15 mouse cellular contexts compared by ENCODE assay signal in the genomic region with DNA sequence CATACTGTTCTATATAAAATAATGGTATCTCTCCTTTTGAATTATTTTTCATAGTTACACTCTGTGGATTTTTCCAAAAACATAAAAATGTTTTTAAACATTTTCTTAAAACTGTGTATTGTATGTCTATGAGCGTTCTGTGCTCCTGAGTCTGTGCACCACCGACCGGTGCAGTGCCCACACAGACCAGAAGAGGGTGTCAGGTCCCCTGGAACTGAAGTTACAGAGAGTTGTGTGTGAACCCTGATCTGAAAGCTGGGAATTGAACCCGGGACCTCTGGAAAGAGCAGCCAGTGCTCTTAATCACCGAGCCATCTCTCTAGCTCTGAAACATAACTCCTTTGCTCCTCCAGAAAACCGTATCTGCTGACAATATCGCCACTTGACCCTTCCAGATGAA.
DNase-seq lines count a peak whose midpoint lies in the region; TF ChIP-seq lines count a peak whose summit lies in the region.
"Had no signal": no experiment of that assay in that cellular context is flagged by ENCODE, and none has a peak within 500 bp of the region (broad histone marks: within the 10 kb centered on the region; RNA-seq: fewer than 3 reads in every experiment).

No protein-coding gene starts in this region.

- no peaks in the 10 kb centered on the region for H3K79me2 ChIP-seq in CH12.LX (replicated peaks; ENCODE audit: control insufficient read depth, extremely low read depth, insufficient read depth, poor library complexity, severe bottlenecking)

- H3K27me3 ChIP-seq in CH12.LX (replicated peaks): no peaks in the 10 kb centered on the region
- H3K27me3 ChIP-seq: embryonic facial prominence, embryonic 12.5 days; limb, embryonic 15.5 days had no signal

- TF ChIP-seq RAD21 in CH12.LX (IDR thresholded peaks at IDR 0.05; ENCODE audit: low read depth, low read length): peak; percentile 42

- H3K9me3 ChIP-seq in CH12.LX (replicated peaks; ENCODE audit: low read length): no peaks in the 10 kb centered on the region
- H3K9me3 ChIP-seq: embryonic facial prominence, embryonic 12.5 days; forebrain, embryonic 10.5 days; limb, embryonic 15.5 days had no signal

- H3K4me3 ChIP-seq in left cerebral cortex, adult 2 months: no peak overlapping the region
- no peak overlapping the region for H3K4me3 ChIP-seq in CH12.LX (replicated peaks in 1 of 3; ENCODE audit: low read depth in 2 of 3, low read length in 2 of 3, poor library complexity in 1 of 3)
- H3K4me3 ChIP-seq: embryonic facial prominence, embryonic 12.5 days; forebrain, embryonic 10.5 days; limb, embryonic 15.5 days had no signal

- TF ChIP-seq CTCF in left cerebral cortex, adult 2 months (IDR thresholded peaks at IDR 0.05): peak; percentile 18
- peak in 1 of 2 experiments; percentile 51; a peak in 2 of 4 replicates for TF ChIP-seq CTCF in CH12.LX (conservative IDR thresholded peaks at IDR 0.05 in 1 of 2, IDR thresholded peaks at IDR 0.05 in 1 of 2; ENCODE audit: low read depth in 2 of 2, low read length in 2 of 2)

- intact Hi-C loops in left cerebral cortex, adult 2 months (cut with DNase I): no loop called here

- no peak for TF ChIP-seq POLR2A in CH12.LX (IDR thresholded peaks at IDR 0.05; ENCODE audit: low read depth, low read length)

- TF ChIP-seq EP300 in CH12.LX (IDR thresholded peaks at IDR 0.05; ENCODE audit: low read length): no peak

- no peak overlapping the region for H3K27ac ChIP-seq in left cerebral cortex, adult 2 months
- no peak overlapping the region for H3K27ac ChIP-seq in CH12.LX (ENCODE audit: insufficient read depth, low read depth)
- H3K27ac ChIP-seq: embryonic facial prominence, embryonic 12.5 days; forebrain, embryonic 10.5 days; hindbrain, embryonic 14.5 days; kidney, postnatal 0 days; limb, embryonic 15.5 days had no signal

- in situ Hi-C loops in CH12.LX (cut with MboI; ENCODE audit: low pct_ligation_motif_present, low pct_unique_long_range_greater_than_20kb, low sequenced_read_pairs): no loop called here

- dilution Hi-C loops in CH12.LX (cut with MboI; ENCODE audit: extremely low pct_ligation_motif_present, extremely low pct_unique_long_range_greater_than_20kb, low sequenced_read_pairs): no loop called here

- H3K36me3 ChIP-seq in CH12.LX (replicated peaks in 1 of 2; ENCODE audit: control insufficient read depth in 1 of 2, insufficient read depth in 1 of 2, low read length in 1 of 2): no peaks in the 10 kb centered on the region
- H3K36me3 ChIP-seq: embryonic facial prominence, embryonic 12.5 days; forebrain, embryonic 10.5 days; limb, embryonic 15.5 days had no signal

- peak; percentile 36 to 55 for DNase-seq in cerebellum, postnatal 14 days
- no peak for DNase-seq in cerebellum, adult 9-11 months
- DNase-seq in left cerebral cortex, adult 2 months (ENCODE audit: extremely low spot score in 1 of 2, low spot score in 2 of 2): no peak
- no peak for DNase-seq in left cerebral cortex, adult 9 months (ENCODE audit: low spot score in 2 of 2)
- DNase-seq in CH12.LX (ENCODE audit: extremely low read depth): no peak
- DNase-seq in R1 (ENCODE audit: low read depth, low spot score): peak; percentile 56
- no peak for DNase-seq in left cerebral cortex, adult 11 months (ENCODE audit: low spot score)
- no peak for DNase-seq in kidney, adult 8-10 months
- DNase-seq: cerebellum, postnatal 36 days; lung, postnatal 36 days had no signal

- H3K4me2 ChIP-seq in CH12.LX (ENCODE audit: insufficient read depth, low read depth, poor library complexity, severe bottlenecking): no peak overlapping the region
- H3K4me2 ChIP-seq: embryonic facial prominence, embryonic 12.5 days; hindbrain, embryonic 14.5 days; limb, embryonic 15.5 days had no signal

- H3K9ac ChIP-seq in CH12.LX (ENCODE audit: insufficient read depth, low read depth): no peak overlapping the region
- H3K9ac ChIP-seq: embryonic facial prominence, embryonic 12.5 days; hindbrain, embryonic 14.5 days; limb, embryonic 15.5 days had no signal

- peaks cover 0 to 9% of the 10 kb centered on the region in 2 experiments; a peak in 2 of 4 replicates for H3K4me1 ChIP-seq in CH12.LX (ENCODE audit: control insufficient read depth in 1 of 2, insufficient read depth in 2 of 2)
- H3K4me1 ChIP-seq: embryonic facial prominence, embryonic 12.5 days; limb, embryonic 15.5 days had no signal

TF ChIP-seq in CH12.LX, 34 proteins besides CTCF, POLR2A, EP300 and RAD21:
- TF ChIP-seq SMC3 (IDR thresholded peaks at IDR 0.05; ENCODE audit: low read depth, low read length) (peak; percentile 43), ZNF384 (IDR thresholded peaks at IDR 0.05; ENCODE audit: low read depth, low read length) (no peak), SIN3A (IDR thresholded peaks at IDR 0.05; ENCODE audit: low read length) (no peak), MEF2A (IDR thresholded peaks at IDR 0.05; ENCODE audit: borderline replicate concordance, low read depth, low read length) (no peak), POLR2AphosphoS2 (IDR thresholded peaks at IDR 0.05; ENCODE audit: low read depth, low read length) (no peak)

Comparison
In these comparisons a context has a peak if more than half of its experiments do, and no peak if none do; other contexts are left out.
1. DNase-seq: peak in cerebellum, postnatal 14 days (2 of 2) and R1 (single experiment); none in cerebellum, adult 9-11 months (single experiment), left cerebral cortex, adult 2 months (0 of 2), left cerebral cortex, adult 9 months (0 of 2), CH12.LX (single experiment), left cerebral cortex, adult 11 months (single experiment) and kidney, adult 8-10 months (0 of 2).